Mouse (Mus musculus) brain, embryonic 18.5 days (tissue): Measurements from ENCODE around the gene Trmt1.

ENCODE experiments used
- DNase-seq: peaks from one replicate; pipeline ENCODE4 v3.0.0-alpha.2; 2012; ENCODE audit warnings: low read depth, low spot score

Trmt1 gene

GRCm38 (mm10) chr8:84731371-84732177 is 45.5 kb downstream of the Trmt1 start:
- no peak for DNase-seq

- DNase-seq: no peak
These were observed 46.4 kb downstream of the Trmt1 start for GRCm38 (mm10) chr8:84732545-84732944.

GRCm38 (mm10) chr8:84732996-84733395 is 46.9 kb downstream of the Trmt1 start:
- DNase-seq: no peak

- DNase-seq: no peak
These were observed 47.9 kb downstream of the Trmt1 start for GRCm38 (mm10) chr8:84733959-84734358.

DNA sequence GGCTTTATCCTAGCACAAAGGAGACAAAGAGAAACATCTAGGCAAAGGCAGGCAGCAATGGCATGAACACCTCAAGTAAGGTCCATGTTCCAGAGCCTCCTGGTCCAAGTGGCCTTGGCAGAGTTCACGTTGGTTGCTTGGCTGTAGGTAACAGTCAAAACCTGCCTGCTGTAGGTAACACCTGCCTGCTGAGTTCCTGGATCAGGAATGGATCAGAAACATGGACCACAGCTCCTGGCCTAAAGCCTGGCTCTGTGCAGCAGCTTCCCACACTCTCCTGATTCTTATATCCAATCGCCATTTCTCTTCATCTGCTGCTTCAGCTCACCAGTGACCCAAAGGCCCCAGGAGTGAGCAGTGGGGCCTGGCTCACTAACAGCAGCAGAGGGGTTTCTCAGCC is 48.6 kb downstream of the Trmt1 start:
- DNase-seq: no peak

DNA sequence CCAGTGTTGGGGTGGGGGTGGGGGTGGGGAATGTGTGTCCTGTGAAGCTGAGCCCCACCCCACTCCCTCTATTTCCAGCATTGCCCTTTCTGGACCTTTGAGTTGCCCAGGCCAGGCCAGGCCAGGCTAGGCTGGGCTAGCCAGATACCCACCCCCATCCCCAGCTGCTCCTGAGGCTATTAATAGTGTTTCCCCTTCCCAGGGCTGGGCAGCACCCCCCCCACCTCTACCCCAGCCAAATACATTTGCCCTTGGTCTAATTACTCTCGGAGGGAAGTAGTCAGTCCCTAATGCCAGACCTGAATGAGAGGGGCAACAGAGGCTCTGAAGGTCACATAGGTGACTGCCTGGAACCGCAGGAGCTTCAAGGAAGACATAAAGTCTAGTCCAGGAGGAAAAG is 49.5 kb downstream of the Trmt1 start:
- DNase-seq: no peak

- DNase-seq: no peak
These were observed 50.4 kb downstream of the Trmt1 start for GRCm38 (mm10) chr8:84736521-84736920.

- DNase-seq: no peak
These were observed 51.5 kb downstream of the Trmt1 start for GRCm38 (mm10) chr8:84737608-84738007.

- DNase-seq: no peak
These were observed 52.2 kb downstream of the Trmt1 start for GRCm38 (mm10) chr8:84738266-84738665.

DNA sequence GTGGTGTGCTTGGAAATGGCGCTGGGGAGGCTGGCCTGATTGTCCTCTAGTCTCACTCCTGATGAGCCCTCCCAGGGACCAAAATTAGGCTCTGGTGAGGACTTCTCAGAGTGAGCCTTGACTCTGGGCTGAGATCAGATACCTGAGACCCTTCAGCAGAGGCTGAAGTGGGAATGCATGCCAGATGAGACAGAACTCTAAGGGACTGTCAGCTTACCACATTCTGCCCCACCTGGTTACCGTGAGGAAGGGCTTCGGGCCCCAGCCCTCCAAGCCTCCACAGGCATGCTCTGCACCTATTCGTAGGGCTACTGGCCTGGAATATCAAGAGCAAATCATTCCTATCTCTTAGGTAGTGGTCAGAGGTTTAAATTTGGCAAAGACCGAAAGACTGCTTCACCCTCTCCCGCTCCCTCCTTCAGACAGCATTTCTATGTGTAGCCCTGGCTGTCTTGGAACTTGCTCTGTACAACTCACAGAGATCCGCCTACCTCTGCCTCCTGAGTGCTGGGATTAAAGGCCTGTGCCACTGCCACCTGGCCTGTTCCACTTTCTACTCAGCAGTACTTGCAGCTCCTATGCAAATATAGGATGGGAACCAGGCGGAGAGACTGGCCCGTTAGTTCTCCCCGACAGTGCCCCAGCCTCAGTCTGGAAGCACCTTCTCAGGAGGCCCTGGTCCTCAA is 52.8 kb downstream of the Trmt1 start:
- no peak for DNase-seq

GRCm38 (mm10) chr8:84739401-84739742 is 53.3 kb downstream of the Trmt1 start:
- DNase-seq: no peak

GRCm38 (mm10) chr8:84740895-84741843 is 55.1 kb downstream of the Trmt1 start:
- DNase-seq: no peak

DNA sequence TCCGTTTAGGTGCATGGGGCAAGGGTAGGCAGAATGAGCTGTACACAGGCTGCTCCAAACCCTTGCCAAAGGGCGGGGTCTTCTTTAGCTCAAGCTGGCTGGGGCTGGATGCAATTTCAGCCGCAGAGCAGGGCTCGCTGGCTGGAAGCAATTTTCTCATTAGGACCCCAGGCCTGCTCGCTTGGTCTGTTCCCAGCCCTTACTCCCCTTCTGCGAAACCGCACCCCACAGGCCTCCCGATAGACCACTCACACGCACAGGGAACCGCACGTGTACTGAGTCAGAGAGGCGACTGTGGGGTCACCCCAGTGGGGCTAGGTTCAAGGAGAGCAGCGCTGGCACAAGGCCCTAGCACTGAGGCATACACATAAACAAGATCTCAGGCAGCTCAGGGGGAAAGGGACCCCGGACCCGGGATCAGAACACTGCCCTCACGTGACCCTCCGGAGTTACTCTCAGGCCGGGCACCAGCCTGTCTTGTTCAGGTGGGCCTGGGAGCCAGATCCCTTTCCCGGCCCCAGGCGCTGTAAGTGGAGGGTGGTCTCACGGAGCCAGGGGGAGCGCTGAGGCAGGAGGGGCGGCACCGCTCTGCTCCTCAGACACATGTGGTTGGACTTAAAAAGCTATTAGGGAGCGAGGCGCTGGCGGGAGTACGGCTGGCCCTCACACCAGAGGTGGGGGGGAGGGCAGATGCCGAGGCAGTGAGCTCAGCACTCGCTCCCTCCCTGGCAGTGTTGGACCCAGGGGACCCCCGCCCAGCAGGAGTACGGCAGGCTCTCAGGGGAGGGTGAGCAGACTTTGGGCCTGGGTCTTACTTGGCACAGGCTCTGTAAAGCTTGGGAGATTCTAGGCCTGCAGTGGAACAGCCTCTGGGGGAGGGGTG is 56.3 kb downstream of the Trmt1 start:
- DNase-seq: no peak

GRCm38 (mm10) chr8:84743054-84743415 is 56.9 kb downstream of the Trmt1 start:
- no peak for DNase-seq

DNA sequence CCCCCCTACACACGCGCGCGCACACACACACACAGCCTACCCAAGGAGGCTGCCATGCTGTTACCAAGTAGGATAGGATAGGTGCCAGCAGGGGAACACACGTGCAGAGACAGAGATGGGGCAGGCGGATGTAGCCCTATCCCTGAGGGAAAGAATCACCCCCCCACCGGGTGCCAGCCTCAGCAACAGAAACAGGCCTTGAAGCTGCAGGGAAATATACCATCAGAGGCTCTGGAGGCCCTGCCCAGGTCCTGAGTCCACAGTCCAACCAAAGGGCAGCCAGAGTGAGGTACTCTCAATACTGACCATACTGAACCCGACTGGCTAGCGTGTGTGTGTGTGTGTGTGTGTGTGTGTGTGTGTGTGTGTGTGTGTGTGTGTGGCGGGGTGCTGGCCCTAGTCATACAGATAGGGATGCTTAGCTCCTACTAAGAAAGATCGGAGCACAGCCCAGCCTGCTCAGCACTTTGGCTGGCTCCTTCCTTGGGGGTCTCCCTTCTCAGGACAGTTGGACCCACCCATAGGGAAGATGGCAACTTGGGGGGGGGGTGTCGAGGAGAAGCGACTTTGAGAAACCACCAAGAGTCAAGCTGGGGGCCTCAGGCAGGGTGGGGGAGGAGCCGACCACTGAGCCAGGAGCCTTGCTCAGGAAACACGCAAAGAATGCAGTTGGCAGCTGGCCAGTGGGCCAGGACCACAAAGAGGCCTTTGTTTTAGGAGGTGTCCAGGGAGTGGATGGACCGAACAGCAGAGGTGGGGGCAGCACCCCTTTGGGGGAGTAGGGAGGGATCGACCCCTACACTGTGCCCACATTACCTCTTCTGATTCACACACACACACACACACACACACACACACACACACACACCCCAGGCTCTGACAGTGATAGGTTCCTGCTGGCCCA is 57.7 kb downstream of the Trmt1 start:
- no peak for DNase-seq

DNA sequence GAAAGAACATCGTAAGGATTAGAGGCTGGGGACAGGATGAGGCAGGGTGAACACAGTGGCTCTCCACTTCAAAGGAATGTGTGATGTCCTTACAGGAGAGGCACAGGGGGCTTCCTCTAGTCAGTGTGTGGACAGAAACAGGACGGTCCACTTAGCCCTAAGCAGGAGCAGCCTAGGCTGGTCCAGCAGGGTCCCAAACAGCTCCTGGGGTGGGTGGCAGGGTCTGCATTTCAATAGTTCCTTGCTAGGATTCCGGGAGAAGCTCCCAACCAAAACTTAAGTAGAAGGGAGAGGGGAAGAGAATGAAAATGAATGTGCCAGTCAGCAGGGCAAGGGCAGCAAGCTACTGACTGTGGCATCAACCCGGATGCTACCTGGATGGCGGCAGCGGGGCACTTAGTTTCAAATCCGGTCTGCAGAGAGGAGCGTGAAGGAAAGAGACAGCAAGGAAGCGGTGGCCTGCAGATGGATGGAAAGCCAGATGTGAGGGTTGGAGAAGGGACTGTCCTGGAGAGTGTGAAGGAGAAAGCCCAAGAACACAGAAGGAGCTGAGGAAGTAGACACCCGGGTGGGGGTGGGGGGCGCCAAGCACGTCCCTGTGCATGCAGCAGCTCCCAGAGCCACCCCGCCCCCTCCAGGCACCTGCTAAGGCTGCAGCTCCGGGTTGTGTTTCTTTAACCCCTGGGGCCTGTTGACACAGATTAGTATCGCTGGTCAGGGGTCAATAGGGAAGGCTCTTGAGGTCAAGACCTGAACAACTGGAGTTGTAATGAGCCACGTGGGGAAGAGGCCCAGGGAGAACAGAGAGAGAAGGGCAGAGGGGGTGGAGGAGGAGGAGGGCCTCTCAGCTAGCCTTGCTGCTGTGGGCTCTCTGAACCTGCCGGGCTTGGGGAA is 59.2 kb downstream of the Trmt1 start:
- no peak for DNase-seq
